Mouse (Mus musculus): ENCODE results near the gene Akr7a5. TPM values are rescaled to one million over a fixed set of nuclear protein-coding genes. Genes with fewer than 3 reads are reported as not detected.
A peak's percentile ranks its signal among the peaks of the same experiment; 100 is the strongest.

The Akr7a5 gene
- polyA plus RNA-seq, 1 experiment, result 17.7 TPM

DNA sequence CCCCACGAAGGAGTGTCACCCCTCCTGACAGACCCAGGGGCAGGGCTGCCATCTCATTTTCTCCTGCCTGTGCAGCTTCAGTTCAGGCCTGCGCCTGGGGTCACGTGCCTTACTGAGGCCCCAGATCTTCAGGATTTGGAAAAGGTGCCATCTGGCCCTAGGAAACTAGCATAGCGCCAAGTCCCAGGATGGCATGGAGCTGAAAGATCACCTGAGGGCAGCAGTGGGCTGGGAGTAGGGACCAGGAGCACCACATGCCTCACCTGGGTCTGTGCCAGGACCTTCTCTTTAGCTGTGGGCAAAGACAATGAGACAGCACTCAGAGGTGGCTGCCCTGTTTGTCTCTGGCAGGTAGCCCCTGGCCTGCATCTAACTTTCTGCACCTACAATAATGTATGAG is 13.0 kb upstream of the Akr7a5 start:
- DNase-seq (ENCODE audit: extremely low spot score in 1 of 2, low spot score in 1 of 2), result peak in 1 of 2 experiments; percentile 47

DNA sequence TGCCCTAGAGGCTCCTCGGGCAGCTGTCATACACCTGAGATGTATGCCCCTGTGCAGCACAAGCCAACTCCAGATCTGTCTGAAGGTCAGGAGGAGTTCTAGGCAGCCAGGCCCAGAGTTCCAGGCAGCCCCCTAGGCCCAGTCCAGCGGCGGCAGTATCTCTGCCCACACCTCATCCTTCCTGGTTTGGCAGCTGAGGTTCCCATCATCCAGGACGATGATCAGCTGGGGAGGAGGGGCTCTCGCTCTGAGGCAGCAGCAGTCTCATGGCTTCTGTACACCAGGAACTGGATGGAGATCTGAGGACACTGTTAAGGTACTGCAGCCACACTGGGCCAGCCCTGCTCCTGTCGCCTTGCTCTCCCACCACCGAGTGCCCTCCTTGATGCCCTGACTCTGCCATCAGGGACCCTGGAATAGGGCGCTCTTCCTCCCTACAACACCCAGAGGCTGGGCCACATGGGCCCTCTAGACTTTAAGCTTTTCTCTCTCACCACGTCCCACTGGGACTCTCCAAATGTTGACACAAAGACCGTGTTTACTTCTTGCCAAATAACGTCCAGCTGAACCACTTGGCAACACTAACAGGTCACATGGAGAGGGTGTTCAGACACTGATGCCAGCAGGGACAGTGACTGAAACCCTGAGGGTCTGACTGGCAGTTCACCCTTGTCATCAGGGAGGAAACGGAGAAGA is 11.7 kb upstream of the Akr7a5 start:
- DNase-seq (ENCODE audit: extremely low spot score in 1 of 2, low spot score in 1 of 2), result no peak

DNA sequence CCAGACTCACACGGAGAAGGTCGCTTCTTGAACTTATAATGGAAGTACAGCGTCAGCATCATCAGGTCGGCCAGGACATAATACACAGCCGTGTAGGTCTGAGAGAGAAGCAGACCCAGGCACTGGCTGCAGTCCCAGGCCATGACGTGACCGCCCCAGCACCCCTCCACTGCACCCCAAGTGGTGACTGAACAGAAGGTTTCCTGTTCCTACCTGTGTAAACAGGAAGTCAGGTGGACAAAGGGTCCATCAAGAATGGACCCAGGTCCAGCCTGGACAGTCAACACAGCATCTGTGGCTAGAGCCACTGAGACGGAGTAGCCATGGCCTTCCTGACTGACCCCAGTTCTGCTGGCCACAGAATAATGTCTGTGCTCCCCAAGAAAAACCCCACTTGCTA is 8.8 kb upstream of the Akr7a5 start:
- no peak for DNase-seq (ENCODE audit: extremely low spot score in 1 of 2, low spot score in 1 of 2)

DNA sequence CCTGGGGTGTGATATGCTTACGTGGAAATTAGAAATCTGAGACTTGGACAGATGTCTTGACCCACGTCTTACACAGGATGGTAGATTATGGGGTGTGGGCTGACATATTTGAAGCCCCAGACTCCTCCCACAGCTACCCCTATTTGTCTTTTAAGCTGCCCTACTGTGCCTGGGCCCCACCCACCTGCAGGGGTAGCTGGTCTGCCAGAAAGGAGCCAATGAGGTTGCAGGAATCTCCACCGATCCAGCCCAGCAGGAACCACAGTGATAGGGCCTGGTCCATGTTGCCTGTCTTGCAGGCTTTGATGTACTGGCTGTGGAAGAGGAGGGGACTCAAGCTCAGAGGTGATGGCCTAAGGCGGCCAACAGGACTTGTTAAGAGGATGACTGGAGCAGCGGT is 8.3 kb upstream of the Akr7a5 start:
- DNase-seq (ENCODE audit: extremely low spot score in 1 of 2, low spot score in 1 of 2), result no peak

DNA sequence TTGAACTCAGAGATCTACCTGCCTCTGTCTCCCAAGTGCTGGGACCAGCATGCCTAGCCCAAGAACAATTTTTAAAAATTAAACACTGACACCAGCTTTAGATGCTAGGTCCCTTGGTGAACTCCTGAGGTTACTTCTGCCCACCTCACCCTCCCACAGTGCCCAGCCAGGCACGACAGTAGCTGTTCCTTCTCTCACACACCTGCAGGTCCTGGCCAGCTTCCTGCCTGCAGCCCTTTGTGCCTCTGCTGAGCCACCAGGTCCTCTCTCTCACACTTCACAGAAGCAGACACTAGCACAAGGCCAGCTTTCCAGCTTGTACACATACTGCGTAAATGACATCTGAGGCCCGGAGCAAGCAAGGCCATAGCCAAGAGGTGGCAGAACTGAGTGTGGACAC is 5.0 kb upstream of the Akr7a5 start:
- no peak for DNase-seq (ENCODE audit: extremely low spot score in 1 of 2, low spot score in 1 of 2)

DNA sequence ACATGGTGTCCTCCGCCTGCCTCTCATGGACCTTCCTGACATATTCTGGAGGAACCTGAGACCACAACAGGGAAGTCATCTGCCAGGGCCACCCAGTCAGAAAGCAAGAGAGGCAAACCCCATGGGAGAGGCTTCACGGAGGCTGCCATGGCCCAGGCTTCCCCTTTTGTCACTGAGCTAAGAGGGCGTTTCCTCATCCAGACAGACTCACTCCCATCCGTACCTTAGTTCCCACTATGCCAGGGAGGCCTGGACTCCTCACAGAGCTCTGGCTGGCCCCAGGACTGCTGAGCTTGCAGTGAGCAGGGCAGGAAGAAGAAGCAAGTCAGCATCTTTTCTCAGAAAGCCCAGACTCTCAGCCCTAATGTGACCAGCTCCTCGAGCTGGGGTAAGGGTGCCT is 2.6 kb upstream of the Akr7a5 start:
- DNase-seq (ENCODE audit: extremely low spot score in 1 of 2, low spot score in 1 of 2), result no peak

DNA sequence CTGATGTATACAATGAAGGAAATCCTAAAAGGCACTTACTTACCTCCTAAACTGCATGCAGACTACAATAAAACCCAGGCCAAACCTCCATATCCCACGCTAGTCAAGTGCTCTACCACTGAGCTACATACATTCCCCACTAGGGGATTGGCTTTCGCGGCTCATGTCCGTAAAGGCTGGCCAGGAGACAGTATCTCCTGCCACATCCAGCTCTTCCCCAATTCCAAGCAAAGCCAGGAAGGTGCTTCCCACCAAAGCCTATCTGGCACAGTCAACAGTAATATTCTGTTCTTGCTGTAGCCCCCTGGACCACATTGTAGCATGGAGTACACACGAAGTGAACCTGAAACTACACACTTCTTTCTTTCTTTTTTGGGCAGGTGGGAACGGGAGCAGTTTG is 893 bp upstream of the Akr7a5 start:
- no peak for DNase-seq (ENCODE audit: extremely low spot score in 1 of 2, low spot score in 1 of 2)

DNA sequence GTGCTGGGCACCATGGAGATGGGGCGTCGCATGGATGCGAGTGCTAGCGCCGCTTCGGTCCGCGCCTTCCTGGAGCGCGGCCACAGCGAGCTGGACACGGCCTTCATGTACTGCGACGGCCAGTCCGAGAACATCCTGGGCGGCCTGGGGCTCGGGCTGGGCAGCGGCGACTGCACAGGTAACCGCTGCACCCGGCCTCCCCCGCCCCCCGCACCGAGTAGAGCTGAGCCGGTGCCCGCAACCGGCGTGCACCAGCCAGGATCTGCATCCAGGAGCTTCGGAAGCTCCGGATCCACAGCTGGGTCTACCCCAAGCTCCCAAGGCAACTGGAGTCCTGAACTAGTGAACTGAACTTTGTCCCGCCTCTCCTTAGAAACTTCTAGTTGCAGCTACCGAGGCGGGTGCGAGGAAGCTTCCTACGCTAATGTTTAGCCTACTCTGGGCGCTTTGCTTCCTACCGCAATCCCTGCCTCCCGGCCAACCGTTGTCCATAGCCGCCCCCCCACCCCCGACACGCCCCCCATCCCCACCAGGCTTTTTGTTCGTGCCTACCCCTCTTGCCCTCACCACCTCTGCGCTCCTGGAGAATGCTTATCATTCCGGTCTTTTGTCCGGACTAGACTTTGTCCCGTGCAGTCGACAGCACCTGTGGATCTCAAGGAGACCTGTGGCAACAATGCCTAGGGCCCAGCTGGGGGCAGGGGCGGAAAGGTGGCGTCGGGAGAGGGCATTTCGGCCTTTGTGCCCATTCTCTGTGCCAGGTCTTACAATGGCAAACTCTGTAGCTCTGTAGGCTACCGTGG is 556 bp downstream of the Akr7a5 start:
- no peak for DNase-seq (ENCODE audit: extremely low spot score in 1 of 2, low spot score in 1 of 2)

DNA sequence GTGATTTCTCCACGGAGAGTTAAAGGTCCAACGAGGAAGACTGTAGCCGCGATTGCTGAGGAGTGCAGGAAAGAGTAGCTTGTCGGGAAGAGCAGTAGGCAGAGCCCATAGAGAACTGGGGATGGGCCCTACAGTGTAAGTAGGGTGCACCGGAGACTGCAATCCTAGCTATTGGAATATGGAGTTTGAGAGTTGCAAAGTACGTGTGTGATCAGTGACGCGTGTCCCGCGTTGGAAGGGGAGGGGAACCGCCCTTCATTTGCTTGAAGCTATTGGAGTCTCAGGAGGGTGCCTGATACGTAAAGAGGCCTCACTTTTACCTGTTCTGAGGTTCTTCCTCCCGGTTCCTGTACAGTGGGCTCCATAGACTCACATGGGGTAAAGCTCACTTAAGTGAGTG is 1.2 kb downstream of the Akr7a5 start:
- DNase-seq (ENCODE audit: extremely low spot score in 1 of 2, low spot score in 1 of 2), result no peak

DNA sequence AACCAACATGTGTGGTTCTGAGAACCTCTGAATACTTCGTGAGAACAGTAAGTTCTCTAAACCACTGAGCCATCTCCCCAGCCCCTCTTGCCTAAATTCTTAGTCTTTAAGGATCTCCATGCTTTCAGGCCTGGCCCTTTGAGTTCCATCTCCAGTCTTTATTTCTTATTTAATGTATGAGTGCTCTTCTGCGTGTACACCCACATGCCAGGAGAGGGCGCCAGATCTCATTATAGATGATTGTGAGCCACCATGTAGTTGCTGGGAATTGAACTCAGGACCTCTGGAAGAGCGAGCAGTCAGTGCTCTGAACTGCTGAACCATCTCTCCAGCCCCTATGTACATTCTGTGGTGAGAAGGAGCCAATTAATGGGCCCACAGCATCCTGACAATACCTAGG is 2.1 kb downstream of the Akr7a5 start:
- no peak for DNase-seq (ENCODE audit: extremely low spot score in 1 of 2, low spot score in 1 of 2)

DNA sequence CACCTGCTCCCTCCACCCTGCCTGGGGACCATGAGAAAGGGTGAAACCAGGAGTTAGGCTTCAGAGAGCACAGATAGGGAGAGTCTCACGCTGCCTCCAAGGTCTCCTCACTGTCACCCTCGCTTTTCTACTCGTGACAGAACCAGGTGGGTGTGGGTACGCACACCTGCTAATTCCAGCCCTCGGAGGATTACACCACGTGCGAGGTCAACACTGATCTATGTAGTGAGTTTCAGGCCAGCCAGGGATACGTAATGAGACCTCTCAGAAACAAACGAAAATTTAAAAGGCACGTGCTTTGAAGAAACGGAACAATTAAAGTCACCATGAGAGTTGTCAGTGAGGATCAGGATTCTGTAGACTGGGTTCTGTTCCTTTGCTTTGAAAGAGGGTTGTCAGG is 7.9 kb downstream of the Akr7a5 start:
- DNase-seq (ENCODE audit: extremely low spot score in 1 of 2, low spot score in 1 of 2), result no peak

DNA sequence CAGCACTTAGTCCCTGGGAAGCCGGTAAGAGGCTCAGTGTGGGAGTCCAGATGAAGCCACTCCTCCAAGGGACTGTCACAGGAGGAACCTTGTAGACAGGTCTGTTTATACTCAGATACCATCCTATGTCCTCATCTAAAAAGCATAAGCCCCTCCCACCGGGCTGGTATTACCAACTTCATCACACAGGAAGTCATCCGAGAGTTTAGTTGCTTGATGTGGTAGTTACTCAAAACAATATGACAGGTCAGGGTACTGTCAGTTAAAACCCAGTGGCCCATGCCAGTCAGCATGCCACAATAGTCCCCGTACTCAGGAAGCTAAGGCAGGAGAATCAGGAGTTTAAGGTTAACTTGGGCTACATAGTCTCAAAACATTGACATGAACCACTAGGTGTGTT is 9.2 kb downstream of the Akr7a5 start:
- DNase-seq (ENCODE audit: extremely low spot score in 1 of 2, low spot score in 1 of 2), result no peak

DNA sequence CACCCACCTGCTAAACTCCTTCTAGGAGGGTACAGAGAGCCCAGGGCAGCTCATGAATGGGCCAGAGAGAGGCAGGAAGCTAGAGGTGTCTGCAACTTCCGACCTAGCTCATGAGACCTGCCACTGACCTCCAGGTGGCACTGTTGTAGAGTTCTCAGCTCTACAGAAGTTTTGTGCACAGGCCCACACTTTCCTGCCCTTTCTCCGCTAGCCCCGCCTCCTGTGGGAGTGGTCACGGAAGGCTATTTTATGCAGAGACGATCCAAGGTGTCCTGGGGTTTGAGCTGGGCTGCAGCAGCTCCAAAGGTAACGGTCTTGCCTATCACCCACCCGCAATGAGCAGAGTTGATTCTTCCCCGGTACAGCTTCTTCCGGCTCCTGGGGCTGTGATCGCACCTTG is 20.1 kb downstream of the Akr7a5 start:
- DNase-seq (ENCODE audit: extremely low spot score in 1 of 2, low spot score in 1 of 2), result peak in 1 of 2 experiments; percentile 35

DNA sequence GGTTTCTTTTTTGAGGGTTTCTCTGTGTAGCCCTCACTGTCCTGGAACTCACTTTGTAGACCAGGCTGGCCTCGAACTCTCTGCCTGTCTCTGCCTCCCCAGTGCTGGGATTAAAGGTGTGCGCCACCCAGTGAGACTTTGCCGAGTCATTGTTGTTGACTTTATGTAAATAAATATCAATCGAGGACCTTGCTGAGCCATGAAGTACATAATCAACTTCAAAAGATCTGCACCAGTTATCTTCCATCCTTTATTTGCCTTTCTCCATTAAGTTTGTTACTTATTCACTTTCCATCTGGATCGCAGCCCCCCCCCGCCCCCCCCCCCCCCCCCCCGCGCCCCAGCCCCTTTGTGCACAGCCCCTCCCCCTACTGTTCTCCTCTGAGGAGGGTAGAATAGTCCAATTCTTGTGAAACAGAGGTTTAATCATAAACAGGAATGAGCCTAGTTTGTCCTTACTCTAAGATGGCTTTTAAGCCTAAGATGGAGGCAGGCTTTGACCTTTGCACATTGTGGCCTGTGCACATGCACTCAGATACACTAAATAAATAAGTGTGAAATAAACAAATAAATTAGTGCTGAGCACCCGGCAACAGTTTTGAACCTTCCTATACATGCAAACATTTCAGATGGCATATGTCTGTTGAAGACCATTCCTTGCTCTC is 24.2 kb downstream of the Akr7a5 start:
- DNase-seq (ENCODE audit: extremely low spot score in 1 of 2, low spot score in 1 of 2), result no peak

DNA sequence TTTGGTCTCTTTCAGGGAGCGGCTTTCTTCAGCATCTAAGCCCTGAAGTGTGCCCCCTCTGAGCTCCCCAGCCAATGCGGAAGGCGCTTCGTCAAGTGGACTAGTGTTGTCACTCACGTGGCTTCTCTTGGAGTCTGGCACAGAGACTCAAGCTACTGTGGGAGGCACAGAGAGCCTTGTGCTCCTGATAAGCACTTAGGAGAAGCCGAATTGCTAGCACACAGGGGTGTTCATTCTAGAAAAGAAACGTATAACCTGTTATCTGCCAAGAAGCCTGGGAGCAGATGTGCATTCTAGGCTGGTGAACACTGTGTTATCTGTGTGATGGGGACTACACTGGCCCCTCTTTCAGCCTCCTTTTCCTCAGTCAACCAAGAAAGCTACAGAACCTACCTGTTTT is 25.0 kb downstream of the Akr7a5 start:
- no peak for DNase-seq (ENCODE audit: extremely low spot score in 1 of 2, low spot score in 1 of 2)

DNA sequence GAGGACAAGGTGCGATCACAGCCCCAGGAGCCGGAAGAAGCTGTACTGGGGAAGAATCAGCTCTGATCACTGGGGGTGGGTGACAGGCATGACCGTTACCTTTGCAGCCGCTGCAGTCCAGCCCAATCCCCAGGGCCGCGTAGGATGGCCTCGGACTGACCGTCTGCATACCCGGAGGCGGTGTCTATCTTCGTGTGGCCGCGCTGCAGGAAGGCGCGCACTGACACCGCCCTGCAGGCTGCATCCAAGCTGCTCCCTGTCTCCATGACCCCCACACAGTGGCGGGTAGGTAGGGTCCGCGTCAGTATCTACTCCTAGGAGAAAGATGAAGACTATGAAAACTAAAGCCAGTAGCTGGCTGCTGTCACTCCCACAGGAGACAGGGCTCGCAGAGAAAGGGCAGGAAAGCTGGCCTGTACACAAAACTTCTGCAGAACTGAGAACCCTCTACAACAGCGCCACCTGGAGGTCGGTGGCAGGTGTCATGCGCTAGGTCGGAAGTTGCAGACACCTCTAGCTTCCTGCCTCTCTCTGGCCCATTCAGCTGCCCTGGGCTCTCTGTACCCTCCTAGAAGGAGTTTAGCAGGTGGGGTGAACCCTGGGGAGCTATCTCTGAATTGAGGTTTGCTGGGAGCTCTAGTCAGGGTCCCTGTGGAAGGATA is 26.4 kb downstream of the Akr7a5 start:
- peak in 1 of 2 experiments; percentile 67 for DNase-seq (ENCODE audit: extremely low spot score in 1 of 2, low spot score in 1 of 2)

DNA sequence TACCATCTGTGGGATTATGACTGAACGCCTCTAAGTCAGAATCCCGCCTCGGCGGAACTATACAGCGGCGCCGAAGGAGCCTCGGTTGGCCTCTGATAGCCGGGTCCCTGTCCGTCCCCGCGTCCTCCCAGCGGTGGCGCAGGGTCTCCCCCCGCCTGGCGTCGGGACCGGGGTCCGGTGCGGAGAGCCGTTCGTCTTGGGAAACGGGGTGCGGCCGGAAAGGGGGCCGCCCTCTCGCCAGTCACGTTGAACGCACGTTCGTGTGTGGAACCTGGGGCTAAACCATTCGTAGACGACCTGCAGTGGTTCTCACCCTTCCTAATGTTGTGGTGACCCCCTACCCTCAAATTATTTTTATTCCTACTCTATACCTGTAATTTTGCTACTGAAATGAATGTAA is 27.6 kb downstream of the Akr7a5 start:
- DNase-seq (ENCODE audit: extremely low spot score in 1 of 2, low spot score in 1 of 2), result no peak

DNA sequence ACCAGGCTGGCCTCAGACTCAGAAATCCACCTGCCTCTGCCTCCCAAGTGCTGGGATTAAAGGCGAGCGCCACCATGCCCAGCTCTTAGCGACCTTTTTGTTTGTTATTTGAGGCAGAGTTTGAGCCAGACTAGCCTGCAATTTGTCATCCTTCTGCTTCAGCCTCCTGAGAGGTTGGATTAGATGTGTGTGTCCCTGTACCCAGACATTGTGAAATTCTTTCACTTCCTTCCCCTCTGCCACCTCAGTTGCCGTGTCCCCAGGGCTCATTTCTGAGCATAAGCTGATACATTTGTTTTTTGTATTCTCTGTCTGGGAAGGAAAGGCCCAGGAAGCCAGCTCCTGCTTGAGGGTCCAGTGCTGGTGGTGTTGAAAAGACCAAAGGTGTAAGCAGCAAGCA is 30.3 kb downstream of the Akr7a5 start:
- no peak for DNase-seq (ENCODE audit: extremely low spot score in 1 of 2, low spot score in 1 of 2)

DNA sequence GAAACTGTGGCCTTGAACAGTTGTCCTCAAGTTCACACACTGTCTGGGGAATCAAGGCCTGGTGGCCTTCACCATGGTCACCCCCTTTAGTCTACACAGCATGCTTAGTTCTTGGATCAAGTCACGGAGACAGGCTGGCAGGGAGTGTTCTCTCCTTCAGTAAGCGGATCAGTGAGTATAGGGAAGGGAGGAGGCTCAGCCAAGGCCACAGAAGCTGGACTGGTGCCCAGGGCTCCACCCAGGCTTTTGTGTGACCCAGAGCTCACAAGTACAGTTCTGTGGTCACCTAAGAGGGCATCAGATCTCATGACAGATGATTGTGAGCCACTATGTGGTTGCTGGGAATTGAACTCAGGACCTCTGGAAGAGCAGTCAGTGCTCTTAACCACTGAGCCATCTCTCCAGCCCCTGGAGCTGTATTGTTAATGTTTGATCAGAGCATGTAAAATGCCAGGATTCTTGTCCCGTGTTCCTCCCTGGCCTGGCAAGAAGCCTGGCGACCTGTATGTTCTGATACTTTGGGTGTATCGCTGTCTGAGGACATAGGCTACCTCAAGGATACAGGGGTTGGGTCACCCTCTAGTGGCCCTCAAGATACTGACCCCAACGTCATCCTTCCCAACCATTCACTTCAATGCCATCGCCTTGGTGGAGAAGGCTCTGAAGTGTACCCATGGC is 31.2 kb downstream of the Akr7a5 start:
- no peak for DNase-seq (ENCODE audit: extremely low spot score in 1 of 2, low spot score in 1 of 2)

DNA sequence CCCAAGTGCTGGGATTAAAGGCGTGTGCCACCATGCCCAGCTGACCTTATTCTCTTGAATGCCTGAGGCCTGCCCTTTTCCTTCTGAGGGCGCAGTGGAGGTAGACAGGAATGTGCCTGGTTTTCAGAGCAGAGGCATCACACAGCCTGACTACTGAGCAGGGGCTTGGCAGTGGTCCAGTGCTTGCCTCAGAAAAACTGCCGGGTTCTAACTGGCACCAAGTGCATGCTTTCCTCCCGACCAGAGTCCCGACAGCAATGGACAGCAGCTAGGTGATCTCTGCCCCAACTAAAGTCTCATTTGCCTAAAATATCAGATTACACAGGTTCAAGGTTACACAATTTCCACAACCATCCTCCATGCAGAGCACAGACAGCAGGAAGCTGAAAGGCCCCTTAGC is 33.2 kb downstream of the Akr7a5 start:
- peak in 1 of 2 experiments; percentile 43 for DNase-seq (ENCODE audit: extremely low spot score in 1 of 2, low spot score in 1 of 2)
